Mouse (Mus musculus): ENCODE results near the gene Mageb2.
"Not testable (repeated sequence)": the region's sequence is repeated elsewhere in the genome, so short reads cannot be mapped to it uniquely, and the experiment has no call there.

The Mageb2 gene

GRCm38 (mm10) chrX:91331390-91331789 lies at the start of gene Mageb2:
Gene Mageb2 (plus strand): TSS chrX:91331690.
- not testable (repeated sequence) for DNase-seq

- DNase-seq, result not testable (repeated sequence)
Observed at GRCm38 (mm10) chrX:91313256-91313655, 18.2 kb upstream of the Mageb2 start.
